In genomic region chr9:13599334-13599614, GRCm38 (mm10) we compare ENCODE assay signal across 19 mouse cellular contexts.
A peak's percentile ranks its signal among the peaks of the same experiment; 100 is the strongest.
DNase-seq lines count a peak whose midpoint lies in the region; ATAC-seq lines count a peak whose summit lies in the region.
"Had no signal": no experiment of that assay in that cellular context is flagged by ENCODE, and none has a peak within 500 bp of the region (broad histone marks: within the 10 kb centered on the region; RNA-seq: fewer than 3 reads in every experiment).

No protein-coding gene starts in this region.

- H3K4me1 ChIP-seq in liver, embryonic 13.5 days (replicated peaks) = peaks cover 17% of the 10 kb centered on the region
- peaks cover 19% of the 10 kb centered on the region; the same call in 1 of the 2 replicates for H3K4me1 ChIP-seq in liver, embryonic 11.5 days (replicated peaks; ENCODE audit: control insufficient read depth, insufficient read depth, low read length)
- H3K4me1 ChIP-seq: forebrain, embryonic 10.5 days; forebrain, embryonic 13.5 days; hindbrain, embryonic 12.5 days had no signal

- H3K9ac ChIP-seq in liver, embryonic 13.5 days = no peak overlapping the region
- H3K9ac ChIP-seq in liver, embryonic 11.5 days (ENCODE audit: low read depth, low read length) = no peak overlapping the region
- H3K9ac ChIP-seq: forebrain, embryonic 13.5 days; hindbrain, embryonic 12.5 days; hindbrain, embryonic 15.5 days had no signal

- 53% methylated on average over 3 of the region's 3 CpGs for WGBS in liver, embryonic 13.5 days (ENCODE audit: insufficient replicate concordance)
- 60% methylated on average over 3 of the region's 3 CpGs for WGBS in liver, embryonic 11.5 days

- no peak overlapping the region for H3K4me3 ChIP-seq in liver, embryonic 13.5 days (replicated peaks)
- H3K4me3 ChIP-seq in liver, embryonic 11.5 days (ENCODE audit: low read depth, low read length) = no peak overlapping the region
- H3K4me3 ChIP-seq: forebrain, embryonic 10.5 days; forebrain, embryonic 13.5 days; gastrocnemius, adult 2 months; hindbrain, embryonic 12.5 days; hindbrain, embryonic 15.5 days had no signal

- H3K27me3 ChIP-seq in liver, embryonic 13.5 days = no peaks in the 10 kb centered on the region
- H3K27me3 ChIP-seq in liver, embryonic 11.5 days (replicated peaks; ENCODE audit: control insufficient read depth, insufficient read depth, low read length) = no peaks in the 10 kb centered on the region
- H3K27me3 ChIP-seq: forebrain, embryonic 13.5 days; hindbrain, embryonic 12.5 days; hindbrain, embryonic 15.5 days had no signal

- no peaks in the 10 kb centered on the region for H3K9me3 ChIP-seq in liver, embryonic 13.5 days (replicated peaks)
- no peaks in the 10 kb centered on the region for H3K9me3 ChIP-seq in liver, embryonic 11.5 days (ENCODE audit: control insufficient read depth, low read length)
- H3K9me3 ChIP-seq: forebrain, embryonic 10.5 days; forebrain, embryonic 13.5 days; hindbrain, embryonic 12.5 days; hindbrain, embryonic 15.5 days had no signal

- peak; percentile 49 for DNase-seq in cerebellum, adult 11-12 months
- peak; percentile 39 to 48 for DNase-seq in cerebellum, postnatal 25 days
- DNase-seq in cerebellum, postnatal 10 days = no peak
- no peak for DNase-seq in liver, embryonic 13.5 days
- DNase-seq in liver, embryonic 11.5 days (ENCODE audit: low spot score) = no peak
- no peak for DNase-seq in frontal cortex, postnatal 10 days (ENCODE audit: low spot score in 2 of 2)
- DNase-seq: adrenal gland, adult 2 months; adrenal gland, postnatal 14 days; B cell, adult 2 months; gastrocnemius, adult 2 months; gastrocnemius, postnatal 14 days had no signal

- H3K27ac ChIP-seq in liver, embryonic 13.5 days = no peak overlapping the region
- H3K27ac ChIP-seq in liver, embryonic 11.5 days (ENCODE audit: low read depth, low read length) = no peak overlapping the region
- H3K27ac ChIP-seq: forebrain, embryonic 10.5 days; forebrain, embryonic 13.5 days; gastrocnemius, adult 2 months; hindbrain, embryonic 12.5 days; hindbrain, embryonic 15.5 days had no signal

- H3K4me2 ChIP-seq in liver, embryonic 13.5 days = no peak overlapping the region
- H3K4me2 ChIP-seq in liver, embryonic 11.5 days = no peak overlapping the region
- H3K4me2 ChIP-seq: forebrain, embryonic 13.5 days; heart, embryonic 11.5 days; hindbrain, embryonic 12.5 days; hindbrain, embryonic 15.5 days had no signal

- no peak for ATAC-seq in cerebellum, adult (ENCODE audit: insufficient number of reproducible peaks, low FRiP score, low TSS enrichment)
- ATAC-seq in liver, embryonic 13.5 days (ENCODE audit: low read depth) = peak; percentile 37; the same call in 1 of the 2 replicates
- ATAC-seq in liver, embryonic 11.5 days (replicated peaks; ENCODE audit: low FRiP score) = no peak
- ATAC-seq: forebrain, embryonic 13.5 days; forebrain, embryonic 16.5 days; intestine, postnatal 0 days had no signal

- H3K36me3 ChIP-seq in liver, embryonic 13.5 days = no peaks in the 10 kb centered on the region
- no peaks in the 10 kb centered on the region for H3K36me3 ChIP-seq in liver, embryonic 11.5 days (ENCODE audit: control insufficient read depth, insufficient read depth, low read length)
- H3K36me3 ChIP-seq: forebrain, embryonic 10.5 days; hindbrain, embryonic 12.5 days; hindbrain, embryonic 15.5 days had no signal

Comparison
In these comparisons a context has a peak if more than half of its experiments do, and no peak if none do; other contexts are left out.
1. DNase-seq: peak in cerebellum, adult 11-12 months (single experiment) and cerebellum, postnatal 25 days (2 of 2); none in cerebellum, postnatal 10 days (0 of 2), liver, embryonic 13.5 days (single experiment), liver, embryonic 11.5 days (single experiment) and frontal cortex, postnatal 10 days (0 of 2).